Mouse (Mus musculus) forebrain, embryonic 16.5 days (tissue): ENCODE results near the gene Immp1l. TPM values are rescaled to one million over a fixed set of nuclear protein-coding genes. Genes with fewer than 3 reads are reported as not detected.

Source experiments
- ATAC-seq: fragments of 200-750 bp; cut with Nextera tagmentation; 2 replicates; pipeline ENCODE4 v1.8.0; 2017; ENCODE audit warnings: mild to moderate bottlenecking, moderate library complexity
- H3K27ac ChIP-seq: fragments of 300-500 bp; sonication (generic); 2 replicates; pipeline ENCODE4 v1.5.1; 2014; ENCODE audit warnings: low read length, control low read depth
- H3K27me3 ChIP-seq: fragments of 300-500 bp; sonication (generic); replicated peaks from 2 replicates; pipeline ENCODE4 v1.6.1; 2014; ENCODE audit warnings: low read length; ENCODE audit not compliant: control insufficient read depth, insufficient read depth
- H3K36me3 ChIP-seq: fragments of 300-500 bp; sonication (generic); 2 replicates; pipeline ENCODE4 v1.6.1; 2014; ENCODE audit not compliant: control insufficient read depth, insufficient read depth
- H3K4me1 ChIP-seq: fragments of 300-500 bp; sonication (generic); replicated peaks from 2 replicates; pipeline ENCODE4 v1.6.1; 2014; ENCODE audit warnings: low read length; ENCODE audit not compliant: control insufficient read depth, insufficient read depth
- H3K4me2 ChIP-seq: fragments of 300-500 bp; sonication (generic); 2 replicates; pipeline ENCODE4 v1.6.1; 2014; ENCODE audit warnings: mild to moderate bottlenecking, low read length, control low read depth
- H3K4me3 ChIP-seq: fragments of 300-500 bp; sonication (generic); replicated peaks from 2 replicates; pipeline ENCODE4 v1.5.1; 2014; ENCODE audit warnings: mild to moderate bottlenecking, low read length, control low read depth
- H3K9ac ChIP-seq: fragments of 300-500 bp; sonication (generic); replicated peaks from 2 replicates; pipeline ENCODE4 v1.6.1; 2014; ENCODE audit warnings: low read depth, low read length, control low read depth
- H3K9me3 ChIP-seq: fragments of 300-500 bp; sonication (generic); 2 replicates; pipeline ENCODE4 v1.6.1; 2016; ENCODE audit warnings: low read length; ENCODE audit not compliant: control insufficient read depth
- WGBS: fragments of 180-500 bp; shearing (Covaris S2); extraction: QIAGEN DNeasy Blood & Tissue Kit; methylation state at CpG from one replicate; pipeline ENCODE4 v1.1.7; 2014; 5-methylcytosine and 5-hydroxymethylcytosine counted together
- microRNA-seq: library from miRNA; unstranded; fragments of <30 nt; microRNA quantifications from one replicate; pipeline ENCODE4, GENCODE M21; 2017
- polyA plus RNA-seq: library from polyadenylated mRNA; unstranded; fragments of >200 nt; fragmentation: Nextera tagmentation; extraction: Ambion mirVana; gene quantifications from 2 replicates; pipeline ENCODE4 v1.2.1, GENCODE M21; 2015

Gene Immp1l
- polyA plus RNA-seq, 1 experiment from 2014 or later: 99.9 TPM

GRCm38 (mm10) chr2:105987999-105988398, 83.6 kb downstream of the Immp1l start:
- Histone ChIP-seq H3K36me3 (no peaks in the 10 kb centered on the region), H3K27me3 (no peaks in the 10 kb centered on the region), H3K4me1 (no peaks in the 10 kb centered on the region), H3K9ac (no peak overlapping the region), H3K9me3 (no peaks in the 10 kb centered on the region), H3K4me2 (no peak overlapping the region), H3K27ac (no peak overlapping the region), H3K4me3 (no peak overlapping the region)
- no peak for ATAC-seq
- 12% methylated on average over 2 of the region's 2 CpGs for WGBS

DNA sequence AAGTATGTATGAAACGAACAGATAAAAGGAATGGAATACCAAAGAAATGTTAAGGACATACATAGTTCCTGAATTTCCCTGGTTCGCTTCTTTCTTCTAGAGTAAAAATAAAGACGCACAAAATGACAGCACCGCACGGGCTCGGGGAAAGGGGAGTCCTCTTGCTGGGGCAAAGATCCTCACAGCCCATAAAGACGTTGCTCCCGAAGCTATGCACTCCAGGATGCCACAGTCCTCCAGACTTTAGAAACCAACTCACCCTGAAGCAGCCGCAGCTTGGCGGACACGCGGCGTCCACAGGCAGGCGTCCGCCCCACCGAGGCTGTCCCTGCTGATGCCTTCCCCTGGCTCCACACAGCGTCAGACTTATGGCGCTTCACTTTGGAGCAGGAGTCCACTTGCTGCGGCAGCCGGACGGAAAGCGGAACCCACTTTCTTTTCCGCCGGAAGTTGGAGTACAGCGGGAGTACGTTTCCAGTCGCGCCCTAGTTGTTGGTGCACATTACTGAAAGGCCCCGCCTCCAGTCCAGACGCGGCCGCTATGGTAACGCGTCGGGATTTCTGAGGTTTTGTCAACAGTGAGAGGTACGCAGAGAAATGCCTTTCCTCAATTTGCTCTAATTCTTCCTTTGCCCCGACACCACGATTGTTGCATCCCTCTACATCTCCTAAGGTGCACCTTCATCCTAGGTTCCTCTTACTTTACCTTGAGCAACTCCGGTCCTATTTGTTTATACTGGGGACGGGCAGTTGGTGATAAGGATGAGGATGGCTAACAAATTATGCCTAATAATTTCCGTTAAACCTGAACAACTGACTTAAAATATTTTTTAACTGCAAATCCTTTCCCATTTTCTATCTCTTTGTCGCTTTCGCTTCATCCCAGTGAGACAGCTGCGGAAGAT, 98.6 kb downstream of the Immp1l start, which contains the start of gene Dnajc24:
Gene Dnajc24, minus strand, starts transcription at position 715 of the 905 bp plus-strand sequence.
- peak within 1 kb of the TSS; percentile 91 for H3K9ac ChIP-seq
- ATAC-seq: peak; percentile 99
- peaks cover 5% of the 10 kb centered on the region for H3K4me1 ChIP-seq
- 0 out of 2 replicates have a peak, but pooled peaks cover 2% of the 10 kb centered on the region for H3K36me3 ChIP-seq
- WGBS: 2% methylated on average over 44 of the region's 44 CpGs
- peak within 1 kb of the TSS; percentile 99 for H3K4me3 ChIP-seq
- no peaks in the 10 kb centered on the region for H3K27me3 ChIP-seq
- H3K4me2 ChIP-seq: peak within 1 kb of the TSS; percentile 73
- peak within 1 kb of the TSS; percentile 83 for H3K27ac ChIP-seq
- no peaks in the 10 kb centered on the region for H3K9me3 ChIP-seq

GRCm38 (mm10) chr2:106008415-106008814, 104.0 kb downstream of the Immp1l start:
- Histone ChIP-seq H3K27ac (no peak overlapping the region), H3K4me1 (no peaks in the 10 kb centered on the region), H3K4me3 (no peak overlapping the region), H3K9ac (no peak overlapping the region), H3K36me3 (no peaks in the 10 kb centered on the region), H3K9me3 (no peaks in the 10 kb centered on the region), H3K4me2 (no peak overlapping the region), H3K27me3 (no peaks in the 10 kb centered on the region)
- no peak for ATAC-seq
- 84% methylated on average over 2 of the region's 2 CpGs for WGBS

Small RNA genes lying within 50 kb of the gene (microRNA-seq; reads per million reads assigned to microRNA genes)
- not detected for gene Gm22002

Other genes starting within 250 kb of the Immp1l start
- gene Pax6, start 235.7 kb upstream of the Immp1l start, polyA plus RNA-seq: 39.9 and 42.2 TPM in 2 replicates
- 46.2 and 52.2 TPM in 2 replicates for gene Elp4, start 74 bp upstream of the Immp1l start, polyA plus RNA-seq
- 25.2 and 28.2 TPM in 2 replicates for gene Dnajc24, start 98.9 kb downstream of the Immp1l start, polyA plus RNA-seq